Mouse (Mus musculus): ENCODE data around the gene Bpifb6. TPM values are rescaled to one million over a fixed set of nuclear protein-coding genes. Genes with fewer than 3 reads are reported as not detected.

Bpifb6 gene
- total RNA-seq, 2 experiments from 2014 or later = not detected

DNA sequence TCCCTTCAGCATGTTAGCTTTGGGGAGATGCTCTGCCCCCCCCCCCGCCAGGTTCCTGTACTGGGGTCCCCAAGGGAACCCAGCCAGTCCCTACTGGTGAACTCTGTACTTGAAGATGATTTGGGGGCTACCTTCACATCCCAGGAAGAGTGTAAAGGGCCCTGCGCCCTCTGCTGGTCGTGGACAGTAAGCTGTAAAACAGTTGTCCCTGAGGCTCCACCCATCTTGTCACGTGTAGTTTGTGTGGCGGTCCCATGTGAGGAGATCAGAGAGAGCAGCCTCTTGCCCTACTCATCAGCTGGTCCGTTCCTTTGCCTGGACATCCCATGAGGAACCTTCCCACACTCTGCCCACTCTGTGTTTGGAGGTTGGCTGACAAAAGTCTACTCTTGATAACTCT is 53.6 kb downstream of the Bpifb6 start:
- DNase-seq (ENCODE audit: low spot score in 2 of 2) = peak in 1 of 2 experiments; percentile 23

Other genes with a start within 250 kb of the Bpifb6 start
- gene Dnmt3c, start 203.7 kb upstream of the Bpifb6 start, total RNA-seq (2021) = under 1 TPM in 1 of 2 experiments, not detected in 1; 0.15 TPM
- 10 to 100 TPM; 63.1 to 78.1 TPM for gene Mapre1, start 159.1 kb upstream of the Bpifb6 start, total RNA-seq (2021)
- under 1 TPM in 1 of 2 experiments, not detected in 1; 0.28 TPM for gene Efcab8, start 120.5 kb upstream of the Bpifb6 start, total RNA-seq (2021)
- not detected for gene Sun5, start 29.3 kb upstream of the Bpifb6 start, total RNA-seq (2021)
- not detected for gene Bpifb2, start 25.3 kb upstream of the Bpifb6 start, total RNA-seq (2021)
- gene Bpifb3, start 17.8 kb downstream of the Bpifb6 start, total RNA-seq (2021) = not detected
- not detected for gene Bpifb4, start 37.8 kb downstream of the Bpifb6 start, total RNA-seq (2021)
- not detected for gene Bpifa6, start 74.6 kb downstream of the Bpifb6 start, total RNA-seq (2021)
- gene Bpifa2, start 107.9 kb downstream of the Bpifb6 start, total RNA-seq (2021) = not detected
- not detected for gene Bpifa3, start 229.9 kb downstream of the Bpifb6 start, total RNA-seq (2021)
- gene Bpifa1, start 242.5 kb downstream of the Bpifb6 start, total RNA-seq (2021) = not detected

All from layer of hippocampus, adult 18-20 months (tissue).